Mouse (Mus musculus) MN1 (cell line): Measurements from ENCODE around the gene Psmb6.

Experiments used
- DNase-seq: peaks from one replicate; pipeline ENCODE4 v3.0.0-alpha.2; 2016; ENCODE audit warnings: low spot score

The Psmb6 gene

GRCm38 (mm10) chr11:70525184-70525678 lies at the start of gene Psmb6:
Gene Psmb6 (plus strand): TSS chr11:70525367.
- DNase-seq: peak; percentile 96

- DNase-seq: no peak
Observed at GRCm38 (mm10) chr11:70485498-70485897, 39.7 kb upstream of the Psmb6 start.

DNA sequence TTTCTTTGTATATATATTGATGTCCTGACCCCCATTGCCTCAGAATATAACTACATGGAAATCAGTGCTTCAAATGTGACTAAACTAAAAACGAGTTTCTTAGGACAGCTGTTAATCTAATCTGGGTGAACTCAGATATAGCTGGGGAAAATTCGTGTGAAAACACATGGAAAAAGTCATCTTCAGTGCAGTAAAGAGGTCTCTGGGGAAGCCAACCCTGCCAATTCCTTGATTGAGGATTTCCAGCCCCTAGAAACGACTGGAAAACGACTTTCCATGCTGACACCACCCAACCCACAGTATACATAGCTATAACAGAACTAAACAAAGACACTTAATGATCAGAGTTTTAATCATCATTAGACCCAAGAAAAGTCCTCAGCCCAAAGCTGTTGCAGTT lies 37.4 kb upstream of the Psmb6 start:
- DNase-seq: no peak

- DNase-seq: no peak
Observed at GRCm38 (mm10) chr11:70489138-70489537, 36.0 kb upstream of the Psmb6 start.

GRCm38 (mm10) chr11:70489684-70490083 lies 35.5 kb upstream of the Psmb6 start:
- DNase-seq: no peak

DNA sequence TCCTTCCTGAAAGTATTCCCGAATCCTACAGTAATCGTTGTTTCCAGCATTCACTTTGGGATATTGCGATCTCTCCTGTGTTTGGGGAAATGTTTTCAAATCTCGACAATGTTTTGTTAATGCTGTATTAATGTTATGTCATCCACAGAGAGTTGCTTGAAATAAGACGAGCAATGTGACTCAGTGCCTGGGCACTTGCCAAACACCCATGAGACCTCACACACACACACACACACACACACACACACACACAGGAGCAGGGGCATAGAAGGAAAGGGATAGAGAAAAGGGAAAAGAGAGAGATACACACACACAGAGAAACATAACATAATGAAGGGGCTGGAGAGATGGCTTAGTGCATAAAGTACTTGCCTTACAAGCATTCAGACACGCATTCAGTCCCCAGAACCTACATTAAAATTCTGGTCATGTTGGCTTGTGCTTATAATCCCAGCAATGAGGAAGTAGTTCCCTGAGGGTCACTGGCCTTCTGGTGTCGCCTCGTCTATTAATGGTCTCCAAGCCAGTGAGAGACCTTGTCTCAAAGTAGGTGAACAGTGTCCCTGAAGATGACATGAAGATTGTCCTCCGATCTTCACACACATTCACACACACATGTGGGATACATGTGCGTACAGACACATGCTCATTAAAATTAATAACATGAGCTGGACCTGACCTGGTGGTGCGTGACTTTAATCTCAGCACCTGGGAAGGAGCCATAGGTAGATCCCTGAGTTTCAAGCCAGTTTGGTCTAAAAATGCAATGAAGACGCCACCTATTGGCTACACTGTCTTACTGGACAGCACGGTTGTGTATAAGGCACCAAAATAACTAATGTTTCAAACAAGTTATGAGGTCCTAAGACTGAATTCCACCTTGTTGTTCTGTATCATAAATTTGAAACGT lies 25.3 kb upstream of the Psmb6 start:
- no peak for DNase-seq

GRCm38 (mm10) chr11:70500476-70500812 lies 24.7 kb upstream of the Psmb6 start:
- no peak for DNase-seq

DNA sequence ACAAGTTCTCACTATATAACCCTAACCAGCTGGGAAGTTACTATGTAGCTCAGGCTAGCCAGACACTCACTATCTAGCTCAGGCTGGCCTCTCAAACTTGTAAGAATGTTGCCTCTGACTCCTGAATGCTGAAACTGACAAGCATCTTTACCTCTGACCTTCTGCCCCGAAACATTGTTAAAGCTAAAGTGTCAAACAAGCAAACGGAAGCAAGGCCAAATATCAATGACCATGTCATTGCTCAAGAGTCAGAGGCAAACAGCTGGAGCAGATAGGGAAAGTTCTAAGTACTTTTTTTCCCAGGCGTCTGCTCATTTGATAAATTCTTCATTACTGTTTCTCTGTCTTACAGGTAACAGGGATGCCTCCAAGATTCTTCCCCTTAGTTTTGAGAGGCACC lies 23.1 kb upstream of the Psmb6 start:
- DNase-seq: no peak

- no peak for DNase-seq
Observed at GRCm38 (mm10) chr11:70504970-70505369, 20.2 kb upstream of the Psmb6 start, which contains the start of gene Tm4sf5. Gene Tm4sf5 (plus strand): TSS chr11:70505244.

DNA sequence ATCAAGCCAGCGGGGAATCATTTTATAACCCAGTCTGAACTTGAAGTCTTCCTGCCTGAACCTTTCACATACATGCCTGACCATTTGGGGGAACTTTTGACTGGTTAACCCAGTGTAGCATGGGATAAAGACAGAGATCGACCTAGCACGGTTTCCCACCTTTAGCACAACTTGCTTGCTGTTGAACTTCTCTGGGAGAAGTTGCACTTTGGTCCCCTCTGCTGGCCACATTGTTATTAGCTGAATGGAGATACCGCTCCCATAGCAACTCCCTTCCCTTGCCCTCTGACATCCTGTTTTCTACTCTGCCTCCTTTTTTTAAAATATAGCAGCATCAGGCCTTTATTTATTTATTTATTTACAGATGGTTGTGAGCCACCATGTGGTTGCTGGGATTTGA lies 18.8 kb upstream of the Psmb6 start:
- DNase-seq: peak; percentile 63

GRCm38 (mm10) chr11:70506962-70507515 lies 18.1 kb upstream of the Psmb6 start:
- no peak for DNase-seq

DNA sequence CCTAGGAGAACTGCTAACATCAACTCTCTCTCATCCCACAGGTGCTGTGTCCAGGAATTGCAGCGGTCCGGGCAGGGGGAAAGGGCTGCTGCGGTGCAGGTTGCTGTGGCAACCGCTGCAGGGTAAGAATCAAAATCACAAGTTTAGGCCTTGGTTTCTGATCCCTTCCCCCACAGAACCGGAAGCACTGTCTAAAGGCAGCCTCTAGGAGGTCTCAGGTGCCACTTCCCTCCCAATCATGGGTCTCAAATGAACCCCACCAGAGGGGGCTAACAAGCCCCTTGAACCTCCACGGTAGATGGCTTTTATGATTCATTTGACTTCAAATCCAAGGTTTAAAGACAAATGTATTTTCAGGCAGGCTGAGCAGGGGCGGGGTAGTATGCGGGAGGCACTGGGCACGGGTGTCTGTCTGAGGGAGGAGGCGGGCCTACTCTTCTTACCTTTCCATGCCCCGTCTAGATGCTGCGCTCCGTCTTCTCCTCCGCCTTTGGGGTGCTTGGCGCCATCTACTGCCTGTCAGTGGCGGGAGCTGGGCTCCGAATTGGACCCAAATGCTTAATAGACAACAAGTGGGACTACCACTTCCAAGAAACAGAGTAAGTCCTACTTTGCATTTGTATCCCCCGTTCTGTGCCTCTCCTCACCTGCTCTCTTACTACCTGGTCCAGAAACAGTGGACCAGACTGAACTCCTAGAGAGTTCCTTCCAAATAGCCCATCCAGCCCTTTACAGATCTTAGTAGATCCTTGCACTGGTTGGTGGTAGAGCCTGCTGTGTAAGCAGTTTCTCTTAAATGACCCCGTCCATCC lies 15.2 kb upstream of the Psmb6 start:
- DNase-seq: peak; percentile 63

- no peak for DNase-seq
Observed at GRCm38 (mm10) chr11:70511242-70511641, 13.9 kb upstream of the Psmb6 start.

DNA sequence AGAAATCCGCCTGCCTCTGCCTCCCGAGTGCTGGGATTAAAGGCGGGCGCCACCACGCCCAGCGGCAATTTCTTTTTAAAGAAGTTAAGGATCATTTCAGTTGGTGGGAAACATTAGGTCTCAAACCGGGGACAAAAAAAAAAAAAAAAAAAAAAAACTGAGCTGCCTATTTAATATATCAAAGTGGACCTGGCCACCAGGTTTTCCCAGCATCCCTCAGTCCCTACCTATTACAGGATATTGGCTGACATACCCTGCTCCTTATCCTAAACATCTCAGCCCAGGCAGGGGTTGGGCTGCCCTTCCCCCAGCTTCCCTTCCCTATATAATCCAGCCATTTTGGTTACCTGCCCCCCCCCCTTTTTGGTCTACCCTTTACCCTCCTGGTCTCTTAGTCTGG lies 13.3 kb upstream of the Psmb6 start:
- no peak for DNase-seq

DNA sequence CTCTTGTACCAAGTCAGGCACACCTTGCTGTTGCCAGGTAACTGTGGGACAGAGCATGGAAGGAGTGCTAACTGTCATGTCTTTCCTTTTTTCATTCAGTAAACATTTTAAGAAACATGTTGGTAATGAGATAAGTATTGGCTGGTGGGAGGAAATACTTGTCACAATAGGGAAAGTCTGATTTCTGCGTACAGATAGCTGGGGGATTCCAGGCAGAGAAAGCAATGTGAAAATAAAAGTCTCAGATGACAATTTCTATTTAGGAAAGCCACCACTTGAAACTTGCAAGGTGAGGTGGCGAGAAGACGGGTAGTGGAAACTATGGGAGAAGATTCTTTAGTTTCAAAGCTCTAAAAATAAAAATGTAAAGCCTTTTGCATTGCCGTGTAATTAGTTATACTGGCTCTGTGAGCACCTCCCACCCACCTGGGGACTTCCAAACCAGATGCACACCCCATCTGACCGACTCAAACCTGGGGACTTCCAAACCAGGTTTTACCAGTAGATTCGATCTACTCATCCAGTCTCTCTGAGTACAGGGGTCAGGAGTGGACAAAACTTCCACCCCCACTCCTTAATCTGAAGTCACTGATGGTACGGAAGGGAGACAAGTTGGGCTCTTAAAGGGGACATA lies 12.3 kb upstream of the Psmb6 start:
- DNase-seq: no peak

GRCm38 (mm10) chr11:70513520-70513919 lies 11.6 kb upstream of the Psmb6 start:
- peak; percentile 35 for DNase-seq

GRCm38 (mm10) chr11:70514288-70514687 lies 10.9 kb upstream of the Psmb6 start, which contains the start of gene Vmo1:
Gene Vmo1 (minus strand): TSS chr11:70514616.
- DNase-seq: no peak

GRCm38 (mm10) chr11:70516352-70516751 lies 8.8 kb upstream of the Psmb6 start:
- DNase-seq: peak; percentile 70

DNA sequence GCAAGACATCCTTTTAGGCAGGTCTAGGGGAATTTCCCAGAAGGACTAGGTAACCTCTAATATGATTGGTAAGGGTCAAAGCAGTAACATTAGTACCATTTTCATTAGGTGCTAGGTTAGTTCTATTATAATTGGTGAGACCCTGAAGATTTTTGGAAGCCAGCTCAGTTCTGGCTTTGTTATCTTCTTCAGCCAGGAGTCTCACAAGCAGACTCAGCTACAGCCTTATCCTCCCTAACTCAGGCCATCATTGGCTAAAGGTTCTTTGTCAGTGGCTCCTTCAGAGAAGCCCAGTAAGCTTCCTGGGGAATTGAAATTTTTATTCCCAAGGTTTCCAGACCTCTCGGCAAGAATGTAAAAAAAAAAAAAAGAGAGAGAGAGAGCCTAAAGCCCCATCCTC lies 6.7 kb upstream of the Psmb6 start:
- DNase-seq: no peak

GRCm38 (mm10) chr11:70518923-70519322 lies 6.2 kb upstream of the Psmb6 start, which contains the start of gene Gltpd2:
Gene Gltpd2 (plus strand): TSS chr11:70519196.
- DNase-seq: no peak

DNA sequence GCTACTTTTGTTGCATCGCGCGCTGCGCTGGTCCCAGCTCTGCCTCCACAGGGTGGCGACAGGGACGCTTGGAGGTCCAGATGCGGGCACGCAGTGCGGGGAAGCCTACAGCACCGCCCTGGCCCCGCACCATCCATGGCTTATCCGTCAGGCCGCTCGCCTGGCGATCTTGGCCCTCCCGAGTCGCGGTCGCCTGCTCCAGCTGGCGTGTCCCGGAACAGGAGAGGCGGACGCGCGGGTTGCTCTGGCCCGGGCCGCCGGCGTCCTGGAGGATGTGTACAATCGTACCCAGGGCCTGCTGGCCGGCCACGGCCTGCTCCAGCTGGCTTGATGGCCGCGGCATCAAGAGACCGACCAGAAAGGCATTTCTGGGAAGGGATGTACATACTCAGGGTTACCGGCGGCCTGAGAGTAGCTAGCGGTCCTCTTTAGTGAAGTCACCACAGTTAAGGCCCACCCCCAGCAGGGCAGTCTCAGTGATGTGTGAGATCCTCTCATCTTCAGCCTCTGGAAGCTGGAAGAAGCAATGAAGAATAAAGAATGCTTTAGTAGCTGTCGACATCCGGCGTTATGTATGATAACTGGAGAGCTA lies 4.9 kb upstream of the Psmb6 start:
- DNase-seq: peak; percentile 75
